Mouse (Mus musculus) heart, embryonic 16.5 days (tissue): ENCODE data around the gene Sfpq. TPM values are rescaled to one million over a fixed set of nuclear protein-coding genes. Genes with fewer than 3 reads are reported as not detected.

ENCODE experiments used
- ATAC-seq: fragments of 200-750 bp; cut with Nextera tagmentation; replicated peaks from 2 replicates; pipeline ENCODE4 v1.8.0; 2017; ENCODE audit warnings: moderate number of reproducible peaks; ENCODE audit not compliant: insufficient read depth, low FRiP score; ENCODE audit errors: extremely low read depth
- H3K27ac ChIP-seq: fragments of 300-500 bp; sonication (generic); 2 replicates; pipeline ENCODE4 v1.5.1; 2014; ENCODE audit warnings: mild to moderate bottlenecking, low read length, control low read depth, moderate library complexity
- H3K27me3 ChIP-seq: fragments of 300-500 bp; sonication (generic); 2 replicates; pipeline ENCODE4 v1.6.1; 2014; ENCODE audit warnings: low read length, mixed read lengths; ENCODE audit not compliant: control insufficient read depth, insufficient read depth
- H3K36me3 ChIP-seq: fragments of 300-500 bp; sonication (generic); 2 replicates; pipeline ENCODE4 v1.6.1; 2014; ENCODE audit not compliant: control insufficient read depth, insufficient read depth
- H3K4me1 ChIP-seq: fragments of 300-500 bp; sonication (generic); 2 replicates; pipeline ENCODE4 v1.6.1; 2014; ENCODE audit warnings: low read length, mixed read lengths; ENCODE audit not compliant: control insufficient read depth, insufficient read depth
- H3K4me2 ChIP-seq: fragments of 300-500 bp; sonication (generic); 2 replicates; pipeline ENCODE4 v1.6.1; 2014; ENCODE audit warnings: low read depth, mild to moderate bottlenecking, control low read depth, low read length
- H3K4me3 ChIP-seq: fragments of 300-500 bp; sonication (generic); 2 replicates; pipeline ENCODE4 v1.5.1; 2014; ENCODE audit warnings: mild to moderate bottlenecking, control low read depth, low read length
- H3K9ac ChIP-seq: fragments of 300-500 bp; sonication (generic); 2 replicates; pipeline ENCODE4 v1.6.1; 2014; ENCODE audit warnings: low read length, control low read depth
- H3K9me3 ChIP-seq: fragments of 300-500 bp; sonication (generic); replicated peaks from 2 replicates; pipeline ENCODE4 v1.6.1; 2016; ENCODE audit warnings: low read length; ENCODE audit not compliant: control insufficient read depth
- WGBS: fragments of 180-500 bp; shearing (Covaris S2); extraction: QIAGEN DNeasy Blood & Tissue Kit; methylation state at CpG from one replicate; pipeline ENCODE4 v1.1.7; 2014; 5-methylcytosine and 5-hydroxymethylcytosine counted together
- polyA plus RNA-seq: library from polyadenylated mRNA; unstranded; fragments of >200 nt; fragmentation: Nextera tagmentation; extraction: Ambion mirVana; gene quantifications from 2 replicates; pipeline ENCODE4 v1.2.1, GENCODE M21; 2015

Gene Sfpq
- polyA plus RNA-seq, 1 experiment from 2014 or later: 34.4 TPM

DNA sequence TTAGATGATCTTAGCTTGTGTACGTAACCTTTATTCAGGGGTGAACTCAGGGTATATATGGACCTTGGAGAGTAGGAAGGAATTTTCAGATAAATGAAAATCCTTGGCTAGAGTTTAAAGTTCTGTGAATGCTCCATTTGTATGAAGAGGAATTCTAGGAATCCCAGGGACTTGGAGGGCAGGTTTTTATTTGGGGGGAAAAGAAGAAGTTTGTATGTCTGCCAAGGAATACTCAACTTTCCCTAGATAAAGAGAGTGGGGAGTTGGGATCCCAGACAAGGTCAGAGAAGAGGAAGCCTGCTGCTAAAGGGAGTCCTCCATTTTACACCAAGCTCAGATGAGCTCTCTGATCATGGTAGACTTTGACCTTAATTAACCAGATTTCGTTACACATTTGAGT, 62.0 kb downstream of the Sfpq start:
- WGBS: 64% methylated on average over 2 of the region's 2 CpGs
- Histone ChIP-seq H3K9ac (no peak overlapping the region), H3K9me3 (no peaks in the 10 kb centered on the region), H3K27ac (no peak overlapping the region), H3K4me1 (peaks cover under 1% of the 10 kb centered on the region), H3K4me3 (no peak overlapping the region), H3K4me2 (no peak overlapping the region), H3K27me3 (no peaks in the 10 kb centered on the region), H3K36me3 (no peaks in the 10 kb centered on the region)
- ATAC-seq: no peak

DNA sequence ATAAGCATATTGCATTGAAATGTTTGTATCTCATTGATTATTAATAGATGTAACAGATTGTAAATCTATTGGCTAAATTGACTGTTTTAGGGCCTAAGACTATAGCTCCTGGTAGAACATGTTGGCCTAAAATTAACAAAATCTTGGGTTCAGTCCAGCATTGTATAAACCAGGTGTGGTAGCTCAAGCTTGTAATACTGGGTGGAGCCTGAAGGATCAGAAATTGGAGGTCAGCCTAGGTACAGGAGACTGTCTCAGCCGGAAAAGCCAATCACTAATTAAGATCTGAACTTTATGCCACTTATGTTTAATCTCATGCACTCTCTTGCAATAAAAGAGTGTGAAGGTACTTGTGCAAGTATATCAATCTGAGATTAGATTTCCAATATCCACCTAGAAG, 64.6 kb downstream of the Sfpq start:
- no peak for ATAC-seq
- Histone ChIP-seq H3K4me2 (no peak overlapping the region), H3K36me3 (peaks cover 2% of the 10 kb centered on the region; the same call in 1 of the 2 replicates), H3K9me3 (no peaks in the 10 kb centered on the region), H3K9ac (no peak overlapping the region), H3K4me3 (no peak overlapping the region), H3K27ac (no peak overlapping the region), H3K4me1 (no peaks in the 10 kb centered on the region), H3K27me3 (no peaks in the 10 kb centered on the region)
- WGBS: 77% methylated on average over 1 of the region's 1 CpGs

Other genes starting within 250 kb of the Sfpq start
- 9.4 and 12.3 TPM in 2 replicates for gene Zmym4, start 53.2 kb upstream of the Sfpq start, polyA plus RNA-seq
- 11.9 and 12.4 TPM in 2 replicates for gene Zmym1, start 39.8 kb downstream of the Sfpq start, polyA plus RNA-seq
- gene Zmym6, start 56.1 kb downstream of the Sfpq start, polyA plus RNA-seq: 10.8 and 12.0 TPM in 2 replicates
- 14.2 and 14.4 TPM in 2 replicates for gene Tmem35b, start 102.4 kb downstream of the Sfpq start, polyA plus RNA-seq
- gene Dlgap3, start 147.9 kb downstream of the Sfpq start, polyA plus RNA-seq: 0.39 and 0.45 TPM in 2 replicates
- gene Smim12, start 222.5 kb downstream of the Sfpq start, polyA plus RNA-seq: 67.2 and 69.3 TPM in 2 replicates